Mouse (Mus musculus) myocyte (in vitro differentiated cells): ENCODE data around the gene Mapk13. TPM values are rescaled to one million over a fixed set of nuclear protein-coding genes. Genes with fewer than 3 reads are reported as not detected.
A peak's percentile ranks its signal among the peaks of the same experiment; 100 is the strongest.

Experiments used
- H3K27me3 ChIP-seq: one replicate; pipeline ENCODE4 v1.6.1; 2011; ENCODE audit not compliant: control insufficient read depth, insufficient read depth, insufficient read length
- H3K36me3 ChIP-seq: one replicate; pipeline ENCODE4 v1.6.1; 2011; ENCODE audit not compliant: control insufficient read depth, insufficient read depth
- H3K4me2 ChIP-seq: one replicate; pipeline ENCODE4 v1.6.1; 2011; ENCODE audit warnings: low read depth, control low read depth
- H3K4me3 ChIP-seq: one replicate; pipeline ENCODE4 v1.5.1; 2011; ENCODE audit warnings: mild to moderate bottlenecking, control low read depth, moderate library complexity
- H3K79me2 ChIP-seq: one replicate; pipeline ENCODE4 v1.6.1; 2011; ENCODE audit not compliant: control insufficient read depth, insufficient read depth
- H3ac ChIP-seq: one replicate; pipeline ENCODE4 v1.6.1; 2011; ENCODE audit not compliant: control insufficient read depth, insufficient read length
- CEBPB ChIP-seq: IDR thresholded peaks from 2 replicates; pipeline ENCODE4 v1.6.1; 2011; ENCODE audit warnings: mild to moderate bottlenecking, moderate library complexity; ENCODE audit not compliant: poor library complexity, insufficient read depth, severe bottlenecking
- E2F4 ChIP-seq: IDR thresholded peaks from one replicate; pipeline ENCODE4 v1.6.1; 2011; ENCODE audit warnings: mild to moderate bottlenecking, control low read depth, moderate library complexity; ENCODE audit not compliant: insufficient read depth
- MAX ChIP-seq: IDR thresholded peaks from one replicate; pipeline ENCODE4 v1.6.1; 2011; ENCODE audit warnings: low read depth, mild to moderate bottlenecking, control low read depth
- MYOD1 ChIP-seq, 3 experiments: IDR thresholded peaks; one replicate each; pipeline ENCODE4 v1.6.1; 2011; ENCODE audit warnings: control low read depth in 2 of 3, low read depth in 2 of 3, mild to moderate bottlenecking in 2 of 3, moderate library complexity in 1 of 3; ENCODE audit not compliant: insufficient read length in 2 of 3, control insufficient read depth in 1 of 3
- MYOG ChIP-seq, 3 experiments: IDR thresholded peaks; one replicate each; pipeline ENCODE4 v1.6.1; 2011; ENCODE audit warnings: control low read depth in 2 of 3, low read depth in 2 of 3, mild to moderate bottlenecking in 2 of 3; ENCODE audit not compliant: insufficient read length in 2 of 3, control insufficient read depth in 1 of 3, insufficient read depth in 1 of 3
- POLR2A ChIP-seq: IDR thresholded peaks from one replicate; pipeline ENCODE4 v1.6.1; 2011; ENCODE audit warnings: low read depth, mild to moderate bottlenecking, control low read depth, moderate library complexity; ENCODE audit not compliant: insufficient read length
- POLR2AphosphoS2 ChIP-seq: IDR thresholded peaks from one replicate; pipeline ENCODE4 v1.6.1; 2011; ENCODE audit warnings: low read depth, control low read depth; ENCODE audit not compliant: insufficient read length
- REST ChIP-seq: IDR thresholded peaks from one replicate; pipeline ENCODE4 v1.6.1; 2011; ENCODE audit warnings: mild to moderate bottlenecking, control low read depth, moderate library complexity; ENCODE audit not compliant: insufficient read depth, insufficient read length
- SRF ChIP-seq: IDR thresholded peaks from one replicate; pipeline ENCODE4 v1.6.1; 2011; ENCODE audit warnings: low read depth; ENCODE audit not compliant: control insufficient read depth, insufficient read length
- TCF12 ChIP-seq: IDR thresholded peaks from one replicate; pipeline ENCODE4 v1.6.1; 2011; ENCODE audit warnings: mild to moderate bottlenecking, control low read depth; ENCODE audit not compliant: poor library complexity, insufficient read depth, severe bottlenecking
- TCF3 ChIP-seq: IDR thresholded peaks from one replicate; pipeline ENCODE4 v1.6.1; 2011; ENCODE audit warnings: low read depth, control low read depth; ENCODE audit not compliant: insufficient read length
- USF1 ChIP-seq: IDR thresholded peaks from one replicate; pipeline ENCODE4 v1.6.1; 2011; ENCODE audit warnings: low read depth, mild to moderate bottlenecking, control low read depth, moderate library complexity
- polyA plus RNA-seq: library from polyadenylated mRNA; unstranded; fragments of >200 nt; fragmentation: generic; extraction: Trizol; gene quantifications from one replicate; pipeline ENCODE4 v1.2.1, GENCODE M21; 2012; ENCODE audit warnings: missing spikeins

Mapk13 gene
- polyA plus RNA-seq, 1 experiment: 0.08 TPM

DNA sequence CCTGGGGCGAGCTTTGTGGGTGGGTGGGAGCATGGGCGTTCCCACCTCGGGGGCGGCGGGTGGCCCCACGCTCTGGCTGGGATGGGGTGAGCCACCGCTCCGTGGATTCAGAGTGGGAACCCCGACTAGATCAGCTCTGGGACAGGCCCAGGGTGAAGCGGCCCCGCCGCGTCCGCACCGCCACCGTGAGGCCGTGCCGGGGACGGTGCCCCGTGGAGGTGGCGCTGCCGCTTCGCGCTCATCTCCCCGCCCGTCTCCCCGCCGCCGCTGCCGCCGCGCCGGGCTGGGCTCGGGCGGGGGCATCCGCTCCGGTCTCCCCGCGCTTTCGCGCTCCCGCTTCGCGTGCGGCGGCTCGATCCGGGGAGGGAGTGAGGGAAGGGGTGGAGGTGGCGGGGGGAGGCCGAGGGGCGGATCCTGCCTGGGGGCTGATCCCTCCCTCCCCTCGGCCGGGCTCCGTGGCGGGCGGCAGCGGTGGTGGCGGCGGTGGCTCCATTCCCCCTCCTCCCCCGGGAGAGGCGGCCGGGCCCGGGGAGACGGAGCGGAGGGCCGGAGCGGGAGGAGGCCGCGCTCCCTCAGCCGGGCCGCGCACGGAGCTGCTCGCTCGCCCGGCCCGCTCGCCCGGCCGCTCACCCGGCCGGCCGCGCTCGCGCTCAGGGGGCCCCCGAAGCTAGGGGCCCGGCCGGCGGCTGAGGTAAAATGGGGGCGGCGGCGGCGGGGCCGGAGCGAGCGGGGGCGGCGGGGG is 31.7 kb downstream of the Mapk13 start, which contains the start of gene Brpf3:
Gene Brpf3, plus strand, starts transcription at position 420 of the 742 bp plus-strand sequence.
- TF ChIP-seq POLR2A: peak; percentile 69
- peak in 1 of 3 experiments; percentile 6 for TF ChIP-seq MYOD1 (IDR thresholded peaks at IDR 0.05; ENCODE audit: control insufficient read depth in 1 of 3, insufficient read length in 2 of 3, low read depth in 2 of 3)
- TF ChIP-seq POLR2AphosphoS2: peak; percentile 76
- no peak for TF ChIP-seq TCF3
- peak; percentile 5 for TF ChIP-seq SRF
- TF ChIP-seq TCF12: no peak
- TF ChIP-seq MAX: no peak
- no peak for TF ChIP-seq MYOG (IDR thresholded peaks at IDR 0.05; ENCODE audit: control insufficient read depth in 1 of 3, insufficient read depth in 1 of 3, insufficient read length in 2 of 3, low read depth in 2 of 3)
- no peak for TF ChIP-seq E2F4
- no peak for TF ChIP-seq CEBPB
- no peak for TF ChIP-seq REST
- no peak for TF ChIP-seq USF1
- H3K27me3 ChIP-seq: no peaks in the 10 kb centered on the region
- H3ac ChIP-seq: peak within 1 kb of the TSS; percentile 89
- peaks cover 36% of the 10 kb centered on the region for H3K79me2 ChIP-seq
- H3K36me3 ChIP-seq: no peaks in the 10 kb centered on the region
- peak within 1 kb of the TSS; percentile 56 for H3K4me3 ChIP-seq
- H3K4me2 ChIP-seq: peak within 1 kb of the TSS; percentile 82

DNA sequence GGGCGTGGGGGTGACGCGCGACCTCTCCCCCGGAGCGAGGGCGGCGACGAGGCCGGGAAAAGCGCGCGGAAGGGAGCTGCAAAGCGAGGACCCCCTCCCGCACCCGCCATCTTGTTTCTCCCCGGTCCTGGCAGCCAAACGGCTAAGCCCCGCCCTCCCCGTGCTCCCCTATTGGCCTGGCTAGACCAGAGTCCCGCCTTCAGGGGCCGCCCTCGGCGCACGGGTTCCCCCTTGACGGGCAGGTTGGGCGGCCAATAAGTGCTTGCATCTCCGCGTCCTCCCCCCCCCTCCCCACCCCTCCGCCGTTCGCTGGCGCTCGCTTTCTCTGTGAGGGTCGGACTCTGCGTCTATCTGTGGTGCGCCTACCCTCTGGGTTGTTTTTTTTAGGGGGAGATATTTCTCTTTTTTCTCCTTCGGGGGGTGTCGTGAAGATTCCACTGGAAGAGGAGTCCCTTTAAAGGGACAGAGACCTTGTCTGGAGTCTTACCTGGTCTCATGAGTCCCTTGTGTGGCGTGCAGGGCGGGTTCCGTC is 32.4 kb downstream of the Mapk13 start:
- peak overlapping the region; percentile 56 for H3K4me3 ChIP-seq
- no peaks in the 10 kb centered on the region for H3K27me3 ChIP-seq
- TF ChIP-seq TCF3 (no peak), POLR2AphosphoS2 (peak; percentile 96), POLR2A (peak; percentile 89)
- H3K4me2 ChIP-seq: peak overlapping the region; percentile 82
- peaks cover 36% of the 10 kb centered on the region for H3K79me2 ChIP-seq
- H3K36me3 ChIP-seq: no peaks in the 10 kb centered on the region
- peak overlapping the region; percentile 89 for H3ac ChIP-seq

DNA sequence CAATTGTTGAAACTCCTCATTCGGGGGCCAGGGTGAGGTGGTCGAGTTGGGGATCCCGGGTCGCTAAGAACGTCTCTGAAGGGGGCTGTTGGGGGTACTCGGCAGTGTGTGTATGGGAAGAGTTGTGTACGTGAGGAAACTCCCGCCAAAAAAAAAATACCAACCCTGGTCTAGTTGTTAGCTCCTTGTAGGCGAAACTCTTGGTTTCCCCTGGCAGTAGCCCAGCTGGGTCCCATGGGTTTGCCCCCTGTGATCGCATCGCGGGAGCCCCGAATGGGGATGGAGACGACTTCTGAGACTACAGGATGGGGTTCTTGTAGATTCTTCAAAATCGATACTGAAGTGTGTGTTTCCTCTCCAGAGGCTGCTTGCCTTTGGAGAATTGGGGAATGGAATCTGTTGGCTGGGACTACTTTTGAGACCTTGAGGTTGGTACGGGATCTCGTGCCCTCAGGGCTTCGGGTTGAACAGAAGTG is 32.9 kb downstream of the Mapk13 start:
- Histone ChIP-seq H3ac (peak overlapping the region; percentile 89), H3K27me3 (no peaks in the 10 kb centered on the region), H3K79me2 (peaks cover 36% of the 10 kb centered on the region), H3K4me2 (peak overlapping the region; percentile 82), H3K4me3 (peak overlapping the region; percentile 56), H3K36me3 (no peaks in the 10 kb centered on the region)
- no peak for TF ChIP-seq POLR2AphosphoS2

DNA sequence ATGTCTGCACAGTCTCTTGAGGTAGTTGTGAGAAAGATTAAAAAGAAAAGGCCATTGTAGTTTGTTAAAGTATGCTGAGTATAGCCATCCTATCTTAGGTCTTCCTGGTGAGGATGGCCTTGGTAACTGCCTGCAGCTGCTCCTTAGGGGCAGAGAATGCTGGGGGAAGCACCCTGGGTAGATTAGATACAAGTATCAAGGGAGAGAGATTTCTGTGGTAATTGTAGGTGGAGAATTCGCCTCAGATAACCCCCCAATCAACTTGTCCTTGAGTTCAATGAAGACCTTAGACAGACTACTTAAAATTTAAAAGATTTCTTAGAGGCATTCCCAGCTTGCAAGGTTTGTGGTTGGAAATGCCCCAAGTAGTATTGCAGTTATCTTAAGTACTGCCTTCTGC is 34.2 kb downstream of the Mapk13 start:
- H3K36me3 ChIP-seq: peaks cover 5% of the 10 kb centered on the region
- no peak overlapping the region for H3ac ChIP-seq
- no peak for TF ChIP-seq POLR2AphosphoS2
- peaks cover 36% of the 10 kb centered on the region for H3K79me2 ChIP-seq
- H3K27me3 ChIP-seq: no peaks in the 10 kb centered on the region
- no peak overlapping the region for H3K4me2 ChIP-seq
- no peak overlapping the region for H3K4me3 ChIP-seq

DNA sequence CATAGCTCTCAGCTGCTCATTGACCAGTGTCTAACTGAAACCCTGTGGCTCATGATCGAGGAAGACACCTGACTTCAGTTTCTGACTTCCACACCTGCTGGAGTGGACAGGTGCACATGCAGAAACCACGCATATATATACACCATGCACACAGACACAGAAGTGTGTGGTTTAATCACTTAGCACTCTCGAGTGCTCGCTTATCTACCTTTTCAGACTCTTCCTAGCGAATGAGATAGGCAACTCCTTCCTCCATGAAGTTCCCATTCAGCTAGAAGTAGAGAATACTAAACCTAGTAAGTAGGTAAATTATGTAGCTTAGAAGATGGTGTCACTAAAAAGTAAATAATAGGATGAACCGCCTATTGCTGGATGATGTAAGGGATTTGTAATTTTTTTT is 35.9 kb downstream of the Mapk13 start:
- Histone ChIP-seq H3K79me2 (peaks cover 36% of the 10 kb centered on the region), H3K4me3 (no peak overlapping the region), H3K4me2 (no peak overlapping the region), H3K36me3 (peaks cover 8% of the 10 kb centered on the region), H3K27me3 (no peaks in the 10 kb centered on the region), H3ac (no peak overlapping the region)
- TF ChIP-seq MYOD1 (IDR thresholded peaks at IDR 0.05; ENCODE audit: control insufficient read depth in 1 of 3, insufficient read length in 2 of 3, low read depth in 2 of 3): peak in 1 of 3 experiments; percentile 8
- no peak for TF ChIP-seq CEBPB

DNA sequence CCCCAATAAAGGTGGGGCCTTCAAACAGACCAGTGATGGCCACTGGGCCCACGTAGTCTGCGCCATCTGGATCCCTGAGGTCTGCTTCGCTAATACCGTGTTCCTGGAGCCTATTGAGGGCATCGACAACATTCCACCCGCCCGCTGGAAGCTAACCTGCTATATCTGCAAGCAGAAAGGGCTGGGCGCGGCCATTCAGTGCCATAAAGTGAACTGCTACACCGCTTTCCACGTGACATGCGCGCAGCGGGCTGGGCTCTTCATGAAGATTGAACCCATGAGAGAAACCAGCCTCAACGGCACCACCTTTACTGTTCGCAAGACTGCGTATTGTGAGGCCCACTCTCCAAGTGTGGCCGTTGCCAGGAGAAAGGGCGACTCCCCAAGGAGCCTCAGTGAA is 37.7 kb downstream of the Mapk13 start:
- no peak overlapping the region for H3K4me2 ChIP-seq
- H3K36me3 ChIP-seq: peaks cover 8% of the 10 kb centered on the region
- peaks cover 33% of the 10 kb centered on the region for H3K79me2 ChIP-seq
- TF ChIP-seq TCF3 (no peak), MAX (no peak), MYOG (IDR thresholded peaks at IDR 0.05; ENCODE audit: control insufficient read depth in 1 of 3, insufficient read depth in 1 of 3, insufficient read length in 2 of 3, low read depth in 2 of 3) (no peak), TCF12 (no peak), SRF (no peak), REST (no peak), USF1 (no peak), MYOD1 (IDR thresholded peaks at IDR 0.05; ENCODE audit: control insufficient read depth in 1 of 3, insufficient read length in 2 of 3, low read depth in 2 of 3) (no peak), POLR2AphosphoS2 (no peak), E2F4 (no peak), CEBPB (no peak), POLR2A (no peak)
- no peak overlapping the region for H3ac ChIP-seq
- H3K27me3 ChIP-seq: no peaks in the 10 kb centered on the region
- no peak overlapping the region for H3K4me3 ChIP-seq
